Mouse (Mus musculus) MEL (cell line): ENCODE measurements around the gene Cdca3. TPM values are rescaled to one million over a fixed set of nuclear protein-coding genes. Genes with fewer than 3 reads are reported as not detected.
"Not testable (repeated sequence)": the region's sequence is repeated elsewhere in the genome, so short reads cannot be mapped to it uniquely, and the experiment has no call there.

Experiments
- DNase-seq: peaks from one replicate; pipeline ENCODE4 v3.0.0; 2011; ENCODE audit warnings: low read depth, low spot score
- H3K27ac ChIP-seq: 2 replicates; pipeline ENCODE4 v1.5.1; 2012; ENCODE audit warnings: low read depth, mild to moderate bottlenecking, control low read depth, low read length, moderate library complexity; ENCODE audit not compliant: control insufficient read depth
- H3K27me3 ChIP-seq, 2 experiments: fragments of 150-350 bp in 1 of 2; sonication (generic) in 1 of 2; 2 replicates each; pipeline ENCODE4 v1.6.1; 2012; ENCODE audit warnings: low read length in 2 of 2, mild to moderate bottlenecking in 2 of 2, improper control_type of control experiment in 1 of 2, moderate library complexity in 1 of 2; ENCODE audit not compliant: insufficient read depth in 2 of 2, control insufficient read depth in 1 of 2
- H3K36me3 ChIP-seq, 2 experiments: 2 replicates each; pipeline ENCODE4 v1.6.1; 2012 to 2014; ENCODE audit warnings: low read length in 2 of 2, improper control_type of control experiment in 1 of 2, inconsistent platforms in 1 of 2, mild to moderate bottlenecking in 1 of 2; ENCODE audit not compliant: insufficient read depth in 2 of 2, control insufficient read depth in 1 of 2
- H3K4me1 ChIP-seq, 2 experiments: fragments of 150-350 bp in 1 of 2; sonication (generic) in 1 of 2; 2 replicates each; pipeline ENCODE4 v1.6.1; 2012; ENCODE audit warnings: low read length in 2 of 2, improper control_type of control experiment in 1 of 2, mild to moderate bottlenecking in 1 of 2; ENCODE audit not compliant: insufficient read depth in 2 of 2, control insufficient read depth in 1 of 2
- H3K4me3 ChIP-seq, 2 experiments: fragments of 150-350 bp in 1 of 2; sonication (generic) in 1 of 2; 2 replicates each; pipeline ENCODE4 v1.5.1; 2012; ENCODE audit warnings: low read depth in 2 of 2, low read length in 2 of 2, mild to moderate bottlenecking in 2 of 2, moderate library complexity in 2 of 2, control low read depth in 1 of 2, improper control_type of control experiment in 1 of 2; ENCODE audit not compliant: control insufficient read depth in 1 of 2, insufficient read depth in 1 of 2
- H3K79me2 ChIP-seq: 2 replicates; pipeline ENCODE4 v1.6.1; 2012; ENCODE audit warnings: mild to moderate bottlenecking, low read length, moderate library complexity; ENCODE audit not compliant: control insufficient read depth, poor library complexity, insufficient read depth
- H3K9ac ChIP-seq: 2 replicates; pipeline ENCODE4 v1.6.1; 2012; ENCODE audit warnings: low read depth, mild to moderate bottlenecking, control low read depth, low read length, moderate library complexity; ENCODE audit not compliant: control insufficient read depth, poor library complexity, severe bottlenecking
- H3K9me3 ChIP-seq: fragments of 150-350 bp; sonication (generic); replicated peaks from 2 replicates; pipeline ENCODE4 v1.6.1; 2012; ENCODE audit warnings: mild to moderate bottlenecking, low read length, improper control_type of control experiment, moderate library complexity; ENCODE audit not compliant: insufficient read depth
- E2F4 ChIP-seq: IDR thresholded peaks from 2 replicates; pipeline ENCODE4 v1.6.1; 2011; ENCODE audit warnings: low read depth, low read length, improper control_type of control experiment, borderline replicate concordance
- JUND ChIP-seq: IDR thresholded peaks from 2 replicates; pipeline ENCODE4 v1.6.1; 2011; ENCODE audit warnings: low read depth, mild to moderate bottlenecking, improper control_type of control experiment, low read length
- MAFK ChIP-seq: IDR thresholded peaks from 2 replicates; pipeline ENCODE4 v1.6.1; 2011; ENCODE audit warnings: low read depth, mild to moderate bottlenecking, low read length, improper control_type of control experiment, borderline replicate concordance
- MXI1 ChIP-seq: IDR thresholded peaks from 2 replicates; pipeline ENCODE4 v1.6.1; 2011; ENCODE audit warnings: mild to moderate bottlenecking, low read depth, low read length, improper control_type of control experiment
- MYB ChIP-seq: IDR thresholded peaks from 2 replicates; pipeline ENCODE4 v1.6.1; 2011; ENCODE audit warnings: mild to moderate bottlenecking, low read depth, low read length, improper control_type of control experiment
- NRF1 ChIP-seq: IDR thresholded peaks from 2 replicates; pipeline ENCODE4 v1.6.1; 2014; ENCODE audit warnings: low read depth, mild to moderate bottlenecking, inconsistent platforms, low read length, improper control_type of control experiment, moderate library complexity; ENCODE audit not compliant: poor library complexity, insufficient read depth, severe bottlenecking
- POLR2AphosphoS2 ChIP-seq: IDR thresholded peaks from 2 replicates; pipeline ENCODE4 v1.6.1; 2011; ENCODE audit warnings: low read length, improper control_type of control experiment
- POLR2AphosphoS5 ChIP-seq: IDR thresholded peaks from 2 replicates; pipeline ENCODE4 v1.6.1; 2012; ENCODE audit warnings: low read depth, borderline replicate concordance, mild to moderate bottlenecking, inconsistent platforms, low read length, moderate library complexity, mixed read lengths
- RCOR1 ChIP-seq: IDR thresholded peaks from 2 replicates; pipeline ENCODE4 v1.6.1; 2012; ENCODE audit warnings: low read depth, mild to moderate bottlenecking, inconsistent platforms, low read length, improper control_type of control experiment
- TAL1 ChIP-seq: IDR thresholded peaks from 2 replicates; pipeline ENCODE4 v1.6.1; 2012; ENCODE audit warnings: mild to moderate bottlenecking, inconsistent platforms, low read length, moderate library complexity, mixed read lengths
- TCF12 ChIP-seq: IDR thresholded peaks from 2 replicates; pipeline ENCODE4 v1.6.1; 2014; ENCODE audit warnings: low read depth, mild to moderate bottlenecking, inconsistent platforms, low read length, improper control_type of control experiment, moderate library complexity
- UBTF ChIP-seq: IDR thresholded peaks from 2 replicates; pipeline ENCODE4 v1.6.1; 2012; ENCODE audit warnings: low read depth, mild to moderate bottlenecking, inconsistent platforms, low read length, improper control_type of control experiment, moderate library complexity, borderline replicate concordance; ENCODE audit not compliant: insufficient read depth
- USF2 ChIP-seq, 2 experiments: IDR thresholded peaks; 2 replicates each; pipeline ENCODE4 v1.6.1; 2011 to 2012; ENCODE audit warnings: improper control_type of control experiment in 2 of 2, low read length in 2 of 2, borderline replicate concordance in 1 of 2, inconsistent platforms in 1 of 2, low read depth in 1 of 2, mild to moderate bottlenecking in 1 of 2; ENCODE audit not compliant: insufficient read depth in 1 of 2
- polyA plus RNA-seq, 2 experiments: library from polyadenylated mRNA; stranded (reverse) in 1 of 2; unstranded in 1 of 2; fragments of >175 nt in 1 of 2; fragments of >200 nt in 1 of 2; gene quantifications; 2 replicates each; pipeline versions ENCODE4 v1.2.1 to v1.2.4; 2012; ENCODE audit warnings: low replicate concordance in 2 of 2, low read depth in 1 of 2; ENCODE audit not compliant: insufficient read length in 2 of 2, insufficient read depth in 1 of 2, missing spikeins in 1 of 2
- total RNA-seq: library from RNA; depleted of rRNA; stranded (reverse); fragments of 300-350 nt; gene quantifications from 2 replicates; pipeline ENCODE4 v1.2.3, GENCODE M21; 2012

Cdca3 gene
- total and polyA plus RNA-seq, 3 experiments: 54.5 to 185 TPM; not detected in 1

DNA sequence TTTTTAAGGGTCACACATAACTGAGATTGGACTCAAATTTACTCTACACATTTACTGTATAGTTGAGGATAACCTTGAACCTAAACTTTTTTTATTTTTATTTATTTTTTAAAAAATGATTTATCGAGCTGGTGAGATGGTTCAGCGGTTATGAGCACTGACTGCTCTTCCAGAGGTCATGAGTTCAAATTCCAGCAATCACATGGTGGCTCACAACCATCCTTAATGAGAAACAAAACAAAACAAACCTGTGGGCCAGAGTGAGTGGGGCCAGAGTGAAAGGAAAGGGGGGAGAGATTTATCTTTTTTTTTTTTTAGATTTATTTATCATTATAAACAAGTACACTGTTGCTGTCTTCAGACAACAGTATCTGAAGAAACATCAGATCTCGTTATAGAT is 37.4 kb upstream of the Cdca3 start:
- H3K9ac ChIP-seq: no peak overlapping the region
- DNase-seq: no peak
- H3K27ac ChIP-seq: no peak overlapping the region
- no peak overlapping the region for H3K4me3 ChIP-seq
- peaks cover 5 to 9% of the 10 kb centered on the region in 2 experiments for H3K4me1 ChIP-seq
- H3K79me2 ChIP-seq: no peaks in the 10 kb centered on the region; the same call in 1 of the 2 replicates
- peaks cover 1 to 2% of the 10 kb centered on the region in 2 experiments; a peak in 3 of 4 replicates for H3K27me3 ChIP-seq
- H3K9me3 ChIP-seq: no peaks in the 10 kb centered on the region
- H3K36me3 ChIP-seq: peaks cover 0 to 9% of the 10 kb centered on the region in 2 experiments; a peak in 2 of 4 replicates
- no peak for TF ChIP-seq MYB
- no peak for TF ChIP-seq USF2 (IDR thresholded peaks at IDR 0.05; ENCODE audit: borderline replicate concordance in 1 of 2, insufficient read depth in 1 of 2, low read depth in 1 of 2, low read length in 2 of 2)
- TF ChIP-seq TCF12: no peak
- no peak for TF ChIP-seq NRF1
- TF ChIP-seq MXI1: no peak
- no peak for TF ChIP-seq TAL1
- no peak for TF ChIP-seq JUND

DNA sequence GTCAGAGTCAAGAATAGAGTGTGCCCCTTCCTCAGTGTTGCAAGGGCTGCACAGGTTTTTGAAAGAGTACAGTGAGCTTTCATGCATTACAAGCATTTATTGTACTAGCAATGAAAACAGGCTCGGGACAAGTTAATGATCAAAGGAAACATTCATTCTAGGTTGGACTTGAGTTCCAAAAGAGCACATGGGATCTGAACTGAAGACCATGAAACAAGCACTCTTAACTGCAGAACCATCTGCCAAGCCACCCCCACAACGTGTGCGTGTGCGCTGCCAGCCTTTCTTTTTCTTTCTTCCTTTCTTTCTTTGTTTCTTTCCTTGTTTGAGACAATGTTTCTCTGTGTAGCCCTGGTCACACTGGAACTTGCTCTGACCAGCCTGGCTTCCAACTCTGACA is 33.6 kb upstream of the Cdca3 start:
- Histone ChIP-seq H3K9me3 (no peaks in the 10 kb centered on the region), H3K4me1 (no peaks in the 10 kb centered on the region), H3K27ac (no peak overlapping the region), H3K79me2 (no peaks in the 10 kb centered on the region), H3K36me3 (no peaks in the 10 kb centered on the region), H3K4me3 (no peak overlapping the region), H3K27me3 (peaks cover 1 to 2% of the 10 kb centered on the region in 2 experiments; a peak in 3 of 4 replicates), H3K9ac (no peak overlapping the region)
- TF ChIP-seq RCOR1: no peak
- TF ChIP-seq POLR2AphosphoS5: no peak
- TF ChIP-seq E2F4: no peak
- no peak for TF ChIP-seq UBTF
- DNase-seq: no peak

DNA sequence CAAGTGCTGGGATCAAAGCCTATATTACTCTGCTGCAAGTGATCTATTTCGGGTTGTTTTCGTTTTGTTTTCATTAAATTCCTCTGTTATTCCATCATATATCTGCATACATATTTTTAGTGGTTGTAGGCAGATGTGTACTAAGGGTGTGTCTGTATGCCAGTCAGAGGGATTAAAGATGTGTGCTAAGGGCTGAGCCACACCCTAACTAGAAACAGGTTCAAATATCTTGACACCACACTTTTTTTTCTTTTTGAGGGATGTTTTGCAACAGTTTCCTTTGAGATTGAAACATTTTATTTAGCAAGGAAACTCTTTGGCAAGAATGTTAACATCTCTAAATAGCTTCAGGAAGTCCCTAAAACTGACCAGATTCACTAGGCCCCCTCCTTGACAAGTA is 33.1 kb upstream of the Cdca3 start:
- no peak for TF ChIP-seq POLR2AphosphoS2
- TF ChIP-seq MAFK: no peak
- Histone ChIP-seq H3K4me3 (no peak overlapping the region), H3K79me2 (no peaks in the 10 kb centered on the region), H3K27ac (no peak overlapping the region), H3K9ac (no peak overlapping the region), H3K36me3 (no peaks in the 10 kb centered on the region), H3K4me1 (no peaks in the 10 kb centered on the region), H3K9me3 (no peaks in the 10 kb centered on the region), H3K27me3 (peaks cover 1 to 2% of the 10 kb centered on the region in 2 experiments; a peak in 3 of 4 replicates)
- no peak for DNase-seq

DNA sequence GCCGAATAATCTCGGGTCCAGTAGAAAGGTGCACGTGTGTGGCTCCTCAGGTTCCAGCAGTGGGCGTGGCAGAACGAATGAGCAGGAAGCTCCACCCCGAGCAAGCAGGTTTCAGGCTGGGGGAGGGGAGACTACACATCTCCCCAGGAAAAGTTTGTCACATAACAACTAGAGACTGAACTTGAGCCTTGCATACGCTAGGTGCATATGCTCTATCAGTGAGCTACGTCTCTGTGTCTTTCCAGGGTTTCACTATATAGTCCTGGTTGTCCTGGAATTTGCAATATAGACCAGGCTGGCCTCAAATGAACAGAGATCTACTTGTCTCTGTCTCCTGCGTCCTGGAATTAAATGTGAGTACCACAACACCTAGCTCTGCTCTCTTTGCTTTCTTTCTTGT is 26.9 kb upstream of the Cdca3 start:
- H3K79me2 ChIP-seq, H3K27ac ChIP-seq, H3K9me3 ChIP-seq, H3K36me3 ChIP-seq, H3K4me3 ChIP-seq, H3K27me3 ChIP-seq, H3K9ac ChIP-seq, DNase-seq: not testable (repeated sequence)
- peaks cover 0 to 14% of the 10 kb centered on the region in 2 experiments; a peak in 2 of 4 replicates for H3K4me1 ChIP-seq
